Mouse (Mus musculus): ENCODE measurements around the gene Klhdc4.
A peak's percentile ranks its signal among the peaks of the same experiment; 100 is the strongest.

Klhdc4 gene

GRCm38 (mm10) chr8:121804829-121805228, 24.5 kb downstream of the Klhdc4 start:
- no peak for DNase-seq

GRCm38 (mm10) chr8:121798401-121798800, 31.0 kb downstream of the Klhdc4 start:
- DNase-seq = no peak

GRCm38 (mm10) chr8:121796406-121796805, 33.0 kb downstream of the Klhdc4 start:
- no peak for DNase-seq

- no peak for DNase-seq
Measured at GRCm38 (mm10) chr8:121795461-121795860, 33.9 kb downstream of the Klhdc4 start.

GRCm38 (mm10) chr8:121794151-121794550, 35.2 kb downstream of the Klhdc4 start:
- DNase-seq = no peak

- no peak for DNase-seq
Measured at GRCm38 (mm10) chr8:121792627-121793026, 36.7 kb downstream of the Klhdc4 start.

GRCm38 (mm10) chr8:121792159-121792558, 37.2 kb downstream of the Klhdc4 start:
- DNase-seq = no peak

- DNase-seq = no peak
Measured at GRCm38 (mm10) chr8:121788786-121789185, 40.6 kb downstream of the Klhdc4 start.

GRCm38 (mm10) chr8:121786542-121786941, 42.8 kb downstream of the Klhdc4 start:
- DNase-seq = no peak

GRCm38 (mm10) chr8:121782493-121782892, 46.9 kb downstream of the Klhdc4 start:
- DNase-seq = peak; percentile 69

GRCm38 (mm10) chr8:121773876-121774275, 55.5 kb downstream of the Klhdc4 start:
- no peak for DNase-seq

- DNase-seq = no peak
Measured at GRCm38 (mm10) chr8:121770845-121771752, 58.3 kb downstream of the Klhdc4 start.

- DNase-seq = peak; percentile 82
Measured at GRCm38 (mm10) chr8:121769621-121770020, 59.7 kb downstream of the Klhdc4 start.

- no peak for DNase-seq
Measured at GRCm38 (mm10) chr8:121769095-121769494, 60.3 kb downstream of the Klhdc4 start.

- no peak for DNase-seq
Measured at GRCm38 (mm10) chr8:121765594-121766138, 63.7 kb downstream of the Klhdc4 start.

- no peak for DNase-seq
Measured at GRCm38 (mm10) chr8:121763700-121764013, 65.7 kb downstream of the Klhdc4 start.

- no peak for DNase-seq
Measured at GRCm38 (mm10) chr8:121762999-121763699, 66.2 kb downstream of the Klhdc4 start.

GRCm38 (mm10) chr8:121761480-121761879, 67.9 kb downstream of the Klhdc4 start:
- no peak for DNase-seq

- DNase-seq = peak; percentile 73
Measured at GRCm38 (mm10) chr8:121760484-121760883, 68.9 kb downstream of the Klhdc4 start.

- no peak for DNase-seq
Measured at GRCm38 (mm10) chr8:121758470-121758869, 70.9 kb downstream of the Klhdc4 start.

GRCm38 (mm10) chr8:121751407-121751806, 78.0 kb downstream of the Klhdc4 start:
- DNase-seq = no peak

GRCm38 (mm10) chr8:121750512-121750911, 78.9 kb downstream of the Klhdc4 start:
- no peak for DNase-seq

GRCm38 (mm10) chr8:121749501-121749900, 79.9 kb downstream of the Klhdc4 start:
- peak; percentile 91 for DNase-seq
